In genomic region chr19:40508851-40509250, GRCm38 (mm10) we compare ENCODE assay signal across 14 mouse cellular contexts. TPM values are rescaled to one million over a fixed set of nuclear protein-coding genes. Genes with fewer than 3 reads are reported as not detected.
A peak's percentile ranks its signal among the peaks of the same experiment; 100 is the strongest.
DNase-seq lines count a peak whose midpoint lies in the region; TF ChIP-seq lines count a peak whose summit lies in the region.
"Had no signal": no experiment of that assay in that cellular context is flagged by ENCODE, and none has a peak within 500 bp of the region (broad histone marks: within the 10 kb centered on the region; RNA-seq: fewer than 3 reads in every experiment).

No protein-coding gene starts in this region.

- DNase-seq in gastrocnemius, adult 2 months, result no peak
- no peak for DNase-seq in gastrocnemius, adult 8-10 months (ENCODE audit: low spot score in 2 of 2)
- no peak for DNase-seq in layer of hippocampus, adult 2 months (ENCODE audit: low spot score in 2 of 2)
- no peak for DNase-seq in layer of hippocampus, adult 9-10 months (ENCODE audit: low spot score)
- peak; percentile 21 for DNase-seq in thymus, postnatal 14 days
- no peak for DNase-seq in thymus, postnatal 36 days
- DNase-seq in adrenal gland, adult (ENCODE audit: inconsistent age in 2 of 2, low spot score in 1 of 2), result no peak
- no peak for DNase-seq in retina, postnatal 1 day
- DNase-seq: cerebellum, postnatal 10 days; heart, postnatal 36 days; kidney, postnatal 36 days had no signal

- intact Hi-C loops in gastrocnemius, adult 2 months (cut with DNase I), result no loop called here

- no peak for TF ChIP-seq CTCF in gastrocnemius, adult 2 months (IDR thresholded peaks at IDR 0.05)
- no peak for TF ChIP-seq CTCF in layer of hippocampus, adult 2 months (conservative IDR thresholded peaks at IDR 0.05)

- peak overlapping the region; percentile 31 for H3K27ac ChIP-seq in gastrocnemius, adult 2 months
- H3K27ac ChIP-seq in layer of hippocampus, adult 2 months, result peak overlapping the region; percentile 92; the same call in 1 of the 2 replicates
- H3K27ac ChIP-seq: limb, embryonic 13.5 days; midbrain, embryonic 13.5 days; stomach, embryonic 15.5 days had no signal

- no peak overlapping the region for H3K4me3 ChIP-seq in gastrocnemius, adult 2 months
- no peak overlapping the region for H3K4me3 ChIP-seq in layer of hippocampus, adult 2 months
- H3K4me3 ChIP-seq: limb, embryonic 13.5 days; midbrain, embryonic 13.5 days; stomach, embryonic 15.5 days had no signal

RNA-seq across cellular contexts. Expression of gene Sorbs1, which starts 4.7 kb away (rescaled TPM):
- 100 to 1,000 TPM; 158 to 227 TPM for total RNA-seq in gastrocnemius, adult 2 months (2021)
- 100 to 1,000 TPM; 169 to 173 (median 171) TPM for total RNA-seq in gastrocnemius, adult 8-10 months (2022)
- total RNA-seq in layer of hippocampus, adult 2 months (2021), result 100 to 1,000 TPM; 222 to 229 TPM
